Mouse (Mus musculus): ENCODE results near the gene E130116L18Rik.
"Not testable (repeated sequence)": the region's sequence is repeated elsewhere in the genome, so short reads cannot be mapped to it uniquely, and the experiment has no call there.

The E130116L18Rik gene

DNA sequence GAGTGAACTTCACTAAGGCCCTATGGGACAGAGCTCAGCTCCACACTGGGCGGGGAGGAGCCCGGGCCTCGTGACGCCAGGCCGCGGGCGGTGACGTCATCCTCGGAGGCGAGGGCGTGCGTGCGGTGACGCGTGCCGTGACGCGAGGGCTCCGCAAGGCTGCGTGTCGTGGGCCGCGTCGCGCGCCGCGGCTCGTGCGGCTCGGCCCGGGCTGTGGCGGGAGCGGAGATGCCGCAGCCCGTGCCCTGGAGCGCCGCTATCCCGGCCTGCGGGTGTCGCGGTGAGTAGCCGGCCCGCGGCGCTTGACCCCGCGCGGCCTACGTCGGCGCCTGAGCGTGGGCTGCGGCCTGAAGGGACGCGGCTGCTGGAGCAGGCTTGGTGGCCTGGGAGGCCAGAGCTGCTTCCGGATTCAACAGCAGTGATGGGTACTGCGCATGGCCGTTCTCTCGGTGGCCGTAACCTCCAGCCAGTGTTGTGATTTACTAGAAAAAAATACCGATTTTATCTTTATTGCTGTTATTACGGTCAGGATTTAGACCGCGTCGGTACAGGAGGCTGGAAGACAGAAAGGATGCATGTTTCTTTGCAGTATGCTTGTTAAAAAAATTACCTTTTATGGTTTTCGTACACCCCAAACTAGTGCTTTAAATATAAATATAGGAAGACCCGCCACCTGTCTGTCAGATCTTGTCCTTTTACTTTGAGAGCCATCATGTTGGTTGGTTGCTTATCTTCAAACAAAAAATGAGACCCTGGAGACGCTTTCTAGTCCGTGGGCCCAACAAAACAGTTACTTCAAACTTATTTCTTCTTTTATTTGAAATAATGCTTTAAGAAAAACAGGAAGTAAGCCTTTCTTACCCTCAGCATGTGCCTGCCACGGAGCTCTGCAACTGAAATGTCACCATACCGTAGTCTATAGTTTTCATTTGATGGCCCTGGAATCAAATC lies at the start of gene E130116L18Rik:
E130116L18Rik (minus strand) TSS at position 402 of the 951 bp plus-strand sequence.
- peak; percentile 85 to 86 for DNase-seq (ENCODE audit: low spot score in 2 of 2)

DNA sequence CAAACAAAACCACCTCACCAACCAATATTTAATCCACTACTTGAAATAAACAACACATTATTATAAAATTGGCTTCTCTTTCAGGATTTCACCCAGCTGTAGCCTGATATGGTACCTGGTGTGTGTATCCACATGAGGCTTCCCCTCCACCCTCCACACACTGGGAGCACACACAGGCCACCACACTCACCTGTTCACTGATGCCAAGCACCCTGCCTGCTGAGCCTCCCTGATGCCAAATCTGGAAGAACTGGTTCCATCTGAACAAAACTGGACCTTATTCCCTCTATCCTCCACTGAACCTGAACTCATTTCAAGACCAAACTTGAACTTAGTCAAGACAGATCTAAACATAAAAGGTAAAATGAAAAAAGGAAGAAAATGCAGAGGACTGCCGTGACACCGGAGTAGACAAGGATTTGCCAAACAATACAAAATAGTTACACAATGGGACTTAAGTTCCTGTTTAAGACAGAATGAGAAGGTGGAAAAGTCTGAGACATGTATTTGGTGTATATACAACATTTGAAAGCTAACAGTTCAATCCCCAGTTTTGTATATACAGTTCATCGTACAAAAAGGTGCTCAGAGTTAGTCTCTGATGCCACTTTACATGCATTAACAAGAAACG lies 45.4 kb upstream of the E130116L18Rik start:
- no peak for DNase-seq (ENCODE audit: low spot score in 2 of 2)

DNA sequence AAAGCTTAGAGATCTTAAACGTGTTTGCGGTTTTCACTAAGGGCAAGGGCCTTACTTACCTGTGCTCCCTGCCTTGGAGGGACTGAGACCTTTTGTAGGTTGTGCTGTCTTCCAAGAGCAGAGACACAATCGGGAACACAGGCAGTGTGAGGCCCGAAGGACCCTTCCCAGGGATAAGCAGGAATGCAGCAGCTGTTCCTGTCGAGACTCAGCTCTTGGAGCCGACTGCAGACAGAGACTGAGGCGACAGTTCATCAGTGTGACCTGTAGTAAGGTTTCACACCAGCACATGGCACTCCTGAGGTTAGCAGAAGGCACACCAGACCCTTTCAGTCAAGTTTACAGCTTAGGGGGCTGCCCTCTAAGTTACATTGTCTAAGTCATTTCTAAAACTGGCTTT lies 39.3 kb upstream of the E130116L18Rik start:
- DNase-seq (ENCODE audit: low spot score in 2 of 2) = no peak

DNA sequence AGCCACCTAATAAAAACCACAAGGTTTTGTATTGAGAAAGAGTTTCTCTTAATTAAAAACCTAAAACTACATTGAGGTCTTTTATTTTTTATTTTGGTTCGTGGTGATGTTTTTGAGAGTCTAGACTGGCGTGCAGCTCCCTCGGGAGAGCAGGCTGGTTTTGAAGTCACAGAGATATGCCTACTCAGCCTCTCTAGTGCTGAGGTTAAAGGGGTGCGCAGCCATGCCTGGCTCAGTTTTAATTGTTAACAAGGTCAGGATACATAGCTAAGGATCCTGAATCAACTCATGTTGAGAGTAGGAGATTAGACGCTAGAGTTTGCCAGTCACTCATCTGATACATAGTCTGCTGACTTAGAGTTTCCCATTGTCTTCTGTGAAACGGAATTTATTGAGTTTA lies 38.5 kb upstream of the E130116L18Rik start:
- DNase-seq (ENCODE audit: low spot score in 2 of 2) = no peak

DNA sequence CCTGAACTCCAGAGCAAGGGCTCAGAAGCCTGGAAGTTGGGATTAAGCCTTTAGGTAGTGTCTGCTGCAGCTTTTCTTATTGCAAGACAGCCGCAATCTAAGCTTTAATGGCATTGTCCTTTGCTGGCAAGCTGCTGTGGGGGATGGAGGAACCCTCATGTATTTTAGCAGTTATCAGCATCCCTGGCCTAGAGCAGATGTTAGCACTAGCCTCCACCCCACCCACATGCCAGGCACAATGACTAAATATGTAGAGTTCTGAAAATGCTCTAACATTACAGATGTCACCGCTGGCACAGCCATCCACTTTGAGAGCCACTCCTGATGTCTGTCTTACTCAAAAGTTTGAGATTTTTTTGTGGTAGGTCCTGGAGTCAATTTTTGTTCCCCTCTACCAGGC lies 33.7 kb upstream of the E130116L18Rik start:
- DNase-seq (ENCODE audit: low spot score in 2 of 2) = peak; percentile 37 to 73

DNA sequence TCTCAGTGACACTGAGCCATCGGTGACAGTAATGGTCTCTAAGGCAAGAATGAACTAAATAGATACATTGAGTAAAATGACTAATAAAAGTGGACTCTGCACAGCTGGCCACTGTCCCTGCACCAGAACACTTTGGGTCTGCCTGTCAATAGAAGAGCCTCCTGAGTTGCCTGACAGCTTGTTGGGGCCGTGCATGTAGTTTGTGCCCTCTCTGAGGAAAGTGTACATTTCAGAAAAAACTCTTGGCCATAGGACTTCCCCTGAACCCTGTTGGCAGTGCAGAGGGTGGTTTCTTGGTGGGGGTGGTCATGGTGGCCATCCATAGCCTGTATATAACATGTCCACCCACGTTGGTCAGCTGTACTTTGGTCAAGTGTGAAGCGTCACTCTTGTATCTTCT lies 31.5 kb upstream of the E130116L18Rik start:
- DNase-seq (ENCODE audit: low spot score in 2 of 2) = no peak

DNA sequence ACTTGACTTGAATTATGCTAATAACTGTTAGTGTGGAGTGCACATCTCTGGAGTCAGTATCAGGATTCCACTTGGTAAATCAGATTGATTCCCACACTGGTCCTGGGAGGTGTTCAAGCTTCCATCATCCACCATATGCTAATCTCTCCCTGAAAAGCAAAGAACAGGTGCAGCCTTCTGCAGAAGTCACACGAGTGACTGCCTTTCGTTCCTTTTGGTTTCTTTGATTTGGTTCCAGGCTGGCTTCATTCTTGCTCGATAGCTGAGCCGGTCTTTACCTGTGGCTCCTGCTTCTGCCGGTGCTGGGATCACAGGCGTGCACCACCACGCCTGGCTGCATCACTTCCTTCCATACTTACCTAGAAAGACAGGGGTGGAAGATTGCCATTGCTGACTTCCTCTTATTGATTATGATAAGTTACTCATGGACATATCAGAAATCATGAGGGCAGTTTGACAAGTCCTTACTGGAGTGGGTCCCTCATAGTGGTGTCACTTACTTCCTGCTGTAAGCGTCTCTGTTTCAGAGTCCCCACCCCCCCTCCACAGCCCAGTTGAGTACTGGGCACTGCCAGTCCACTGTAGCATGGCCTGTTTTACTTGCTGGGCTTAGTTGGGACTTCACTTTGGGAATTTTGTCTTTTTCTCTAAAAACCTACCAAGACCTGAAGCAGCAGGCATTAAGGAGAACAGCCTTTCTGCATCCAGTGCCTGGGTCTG lies 30.0 kb upstream of the E130116L18Rik start:
- no peak for DNase-seq (ENCODE audit: low spot score in 2 of 2)

DNA sequence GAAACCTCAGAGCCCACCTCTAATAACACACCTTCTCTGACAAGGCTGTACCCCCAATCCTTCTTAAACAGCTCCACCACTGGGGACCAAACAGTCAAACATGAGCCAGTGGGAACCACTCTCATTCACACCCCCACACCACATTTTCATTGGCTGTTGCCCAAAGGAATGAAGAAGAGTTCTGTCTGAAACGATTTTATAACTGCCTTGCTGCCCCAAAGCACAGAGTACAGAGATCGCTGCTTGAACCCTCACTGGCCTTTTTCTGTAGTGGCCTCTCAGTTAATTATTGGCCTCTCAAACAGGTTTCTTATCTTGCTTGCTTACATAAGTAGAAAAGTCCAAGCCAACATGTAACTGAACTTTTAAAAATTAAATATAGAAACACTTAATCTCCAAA lies 29.5 kb upstream of the E130116L18Rik start:
- no peak for DNase-seq (ENCODE audit: low spot score in 2 of 2)

DNA sequence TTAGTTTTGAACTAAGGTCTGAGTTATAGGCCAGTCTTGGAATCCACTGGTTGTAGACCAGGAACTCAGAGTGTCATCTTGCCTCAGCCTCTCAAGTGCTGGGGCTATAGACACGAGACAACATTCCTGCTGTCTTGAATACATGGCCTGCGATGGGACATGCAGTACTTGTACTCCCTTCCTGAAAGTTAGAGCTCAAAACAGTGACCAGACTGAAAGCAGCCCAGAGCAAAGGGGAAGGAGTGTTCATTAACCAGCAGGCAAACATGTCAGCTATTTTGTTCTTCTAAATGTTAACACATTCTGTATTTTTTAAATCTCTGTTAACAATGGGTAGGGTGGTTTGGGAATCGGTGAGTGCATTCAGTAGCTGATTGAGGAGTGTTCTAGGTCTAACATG lies 24.1 kb upstream of the E130116L18Rik start:
- DNase-seq (ENCODE audit: low spot score in 2 of 2) = no peak

DNA sequence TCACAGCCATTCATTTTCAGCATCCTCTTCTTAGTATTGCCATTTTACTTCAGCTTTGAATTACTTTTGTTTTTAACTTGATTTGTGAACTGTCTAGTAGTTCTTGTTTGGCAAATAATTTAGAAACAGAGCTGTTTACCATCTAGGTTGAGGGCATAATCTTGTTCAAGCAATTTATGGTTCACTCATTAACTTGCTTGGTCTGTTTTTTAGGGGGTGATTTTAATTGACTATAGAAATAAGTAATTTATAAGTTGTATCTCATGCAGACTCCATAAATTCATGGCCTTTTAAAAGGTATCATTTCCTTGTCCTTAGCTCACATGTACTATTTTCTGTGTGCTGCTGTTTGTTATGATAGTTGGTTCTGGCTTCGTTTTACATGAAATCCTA lies 23.5 kb upstream of the E130116L18Rik start:
- no peak for DNase-seq (ENCODE audit: low spot score in 2 of 2)

DNA sequence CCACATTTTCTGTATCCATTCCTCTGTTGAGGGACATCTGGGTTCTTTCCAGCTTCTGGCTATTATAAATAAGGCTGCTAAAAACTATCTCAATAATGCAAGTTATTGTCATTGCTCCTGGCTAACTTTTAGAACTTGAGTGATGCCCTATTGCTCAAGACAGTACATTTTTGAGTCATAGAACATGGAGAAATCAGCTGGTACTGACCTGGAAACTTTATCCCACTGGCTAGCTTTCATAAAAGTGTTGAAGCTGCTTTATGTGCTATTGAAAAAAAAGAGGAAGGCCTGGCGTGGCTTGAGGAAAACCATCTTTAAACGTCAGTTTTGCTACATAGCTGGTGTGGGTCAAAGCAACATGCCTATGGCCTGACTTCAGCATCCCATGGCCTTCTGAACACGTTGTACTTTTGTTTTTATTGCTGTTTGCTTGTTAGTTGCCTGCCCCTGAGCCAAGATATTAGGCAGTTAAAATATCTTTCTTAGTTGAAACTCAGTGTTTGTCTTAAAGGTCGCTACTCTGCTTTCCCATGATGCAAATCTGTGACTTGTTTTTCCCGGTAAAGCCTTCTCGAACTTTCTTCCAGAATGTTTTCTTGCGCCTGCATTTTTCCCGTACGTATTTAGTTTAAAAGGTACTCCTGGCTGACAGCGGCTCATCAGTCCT lies 23.0 kb upstream of the E130116L18Rik start:
- DNase-seq (ENCODE audit: low spot score in 2 of 2) = no peak

DNA sequence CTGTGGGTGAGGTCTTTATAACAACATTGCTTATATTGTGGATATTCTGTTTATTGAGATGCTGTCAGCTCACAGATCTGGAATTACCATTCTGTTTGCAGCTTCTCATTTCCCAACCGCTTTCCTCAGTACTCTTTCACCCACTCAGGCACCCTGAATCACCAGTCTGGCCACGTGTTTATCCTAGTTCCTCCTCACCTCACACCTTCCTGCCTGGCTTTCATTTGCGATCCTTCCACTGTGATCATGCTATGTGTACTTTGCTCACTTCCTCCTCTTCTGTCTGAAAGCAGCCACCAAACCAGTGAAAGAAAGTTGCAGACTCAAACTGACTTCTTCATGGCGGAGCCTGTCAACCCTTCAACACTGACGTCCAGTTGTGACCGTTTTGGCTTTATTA lies 20.1 kb upstream of the E130116L18Rik start:
- no peak for DNase-seq (ENCODE audit: low spot score in 2 of 2)

DNA sequence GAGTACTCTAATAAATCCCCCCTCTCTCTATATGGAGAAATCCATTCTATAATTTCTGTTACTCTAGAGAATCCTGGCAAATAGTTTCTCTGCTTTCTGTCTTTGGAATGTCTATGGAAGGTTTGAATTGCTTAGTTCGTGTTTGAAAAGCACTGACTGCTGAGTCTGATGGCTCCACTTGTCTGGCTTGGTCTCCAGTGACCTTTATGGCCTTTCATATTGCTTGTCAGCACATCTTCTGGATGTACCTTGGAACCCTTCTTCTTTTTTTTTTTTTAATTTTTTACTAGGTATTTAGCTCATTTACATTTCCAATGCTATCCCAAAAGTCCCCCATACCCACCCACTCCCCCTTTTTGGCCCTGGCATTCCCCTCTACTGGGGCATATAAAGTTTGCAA lies 1.4 kb upstream of the E130116L18Rik start:
- not testable (repeated sequence) for DNase-seq (ENCODE audit: low spot score in 2 of 2)

DNA sequence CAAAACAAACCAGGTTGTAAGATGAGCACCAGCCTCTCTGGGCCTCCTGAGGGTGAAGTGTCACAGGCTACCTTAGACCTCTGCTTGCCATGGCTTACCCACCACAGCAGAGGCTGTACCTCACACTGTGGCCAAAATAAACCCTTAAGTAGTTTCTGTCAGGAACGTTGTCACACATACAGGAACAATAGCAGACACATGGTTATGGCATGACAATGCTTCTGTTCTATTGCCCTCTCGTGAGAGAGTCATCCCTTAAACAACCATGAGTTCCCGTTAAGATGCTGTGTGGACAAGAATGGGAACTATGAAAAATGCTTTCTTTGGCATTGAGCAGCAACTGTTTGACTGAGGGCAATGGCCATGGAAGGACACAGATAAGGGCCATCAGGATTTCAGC lies 1.3 kb downstream of the E130116L18Rik start, which contains the start of gene Galnt11:
Galnt11 (plus strand) TSS at position 301 of the 400 bp plus-strand sequence.
- no peak for DNase-seq (ENCODE audit: low spot score in 2 of 2)

DNA sequence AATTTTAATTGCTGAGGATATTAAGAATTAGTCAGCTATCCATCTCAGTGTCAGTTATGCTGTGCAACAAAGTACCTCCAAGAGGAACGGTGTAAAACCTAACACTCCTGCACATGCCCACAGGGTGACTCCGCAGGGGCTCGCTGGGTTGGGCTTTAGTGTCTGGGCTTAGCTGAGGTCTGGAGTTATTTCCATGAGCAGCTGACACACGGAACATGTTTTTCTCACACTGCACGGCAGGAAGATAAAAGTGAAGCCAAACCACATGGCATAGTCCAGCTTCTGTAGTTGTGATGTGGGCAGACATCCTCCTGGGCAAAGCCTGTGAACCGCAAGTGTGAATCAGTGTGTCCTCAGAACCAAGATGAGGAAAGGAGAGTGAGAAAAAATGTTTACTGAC lies 7.9 kb downstream of the E130116L18Rik start:
- peak in 1 of 2 experiments; percentile 9 for DNase-seq (ENCODE audit: low spot score in 2 of 2)

DNA sequence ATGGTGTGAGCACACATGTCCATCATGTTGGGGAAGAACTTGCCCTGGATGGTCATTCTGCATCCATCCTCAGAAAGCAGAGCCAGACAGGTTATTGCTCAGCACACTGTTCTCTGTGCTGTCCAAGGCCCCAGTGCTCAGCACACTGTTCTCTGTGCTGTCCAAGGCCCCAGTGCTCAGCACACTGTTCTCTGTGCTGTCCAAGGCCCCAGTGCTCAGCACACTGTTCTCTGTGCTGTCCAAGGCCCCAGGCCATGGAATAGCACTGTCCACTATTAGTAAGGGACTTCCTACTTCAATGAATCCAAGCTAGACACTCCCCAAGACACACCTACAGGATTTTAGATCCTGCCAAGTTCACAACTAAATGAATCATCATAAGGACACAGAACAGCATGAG lies 9.7 kb downstream of the E130116L18Rik start:
- not testable (repeated sequence) for DNase-seq (ENCODE audit: low spot score in 2 of 2)

DNA sequence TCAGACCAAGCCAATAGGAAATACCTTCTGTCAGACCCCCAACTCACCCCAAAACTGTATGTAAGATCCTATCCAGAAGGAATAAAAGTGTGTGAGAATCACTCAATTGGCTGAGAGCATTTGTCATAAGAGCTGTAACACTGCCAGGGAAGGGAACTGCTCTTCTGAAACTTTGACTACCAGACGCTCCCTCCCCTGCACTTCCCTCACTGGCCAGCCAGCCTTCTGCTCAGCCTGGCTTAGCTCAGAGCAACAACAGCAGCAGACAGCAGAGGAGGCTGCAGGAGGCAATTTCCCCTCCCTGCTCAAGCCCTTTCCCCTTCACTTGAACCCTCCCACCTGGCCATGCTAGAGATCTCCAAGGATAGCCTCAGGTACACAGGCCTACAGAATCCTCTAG lies 11.1 kb downstream of the E130116L18Rik start:
- no peak for DNase-seq (ENCODE audit: low spot score in 2 of 2)

DNA sequence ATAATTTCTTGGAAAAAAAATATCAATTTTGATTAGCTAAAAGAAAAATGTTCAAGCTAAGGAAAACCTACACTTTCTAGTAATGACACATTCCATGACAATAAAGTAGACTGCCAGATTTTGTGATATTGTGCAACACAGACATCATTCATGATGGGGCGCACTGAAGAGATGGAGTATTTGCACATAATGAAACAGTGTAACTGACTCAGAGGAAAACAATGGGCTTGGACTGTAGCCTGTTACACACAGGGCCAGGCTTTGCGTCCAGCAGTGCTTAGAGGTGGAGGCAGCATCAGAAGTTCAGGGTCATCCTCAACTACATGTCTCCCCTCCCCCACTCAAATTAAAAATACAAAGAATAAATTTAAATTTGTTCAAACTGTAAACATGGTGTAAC lies 32.4 kb downstream of the E130116L18Rik start:
- no peak for DNase-seq (ENCODE audit: low spot score in 2 of 2)

DNA sequence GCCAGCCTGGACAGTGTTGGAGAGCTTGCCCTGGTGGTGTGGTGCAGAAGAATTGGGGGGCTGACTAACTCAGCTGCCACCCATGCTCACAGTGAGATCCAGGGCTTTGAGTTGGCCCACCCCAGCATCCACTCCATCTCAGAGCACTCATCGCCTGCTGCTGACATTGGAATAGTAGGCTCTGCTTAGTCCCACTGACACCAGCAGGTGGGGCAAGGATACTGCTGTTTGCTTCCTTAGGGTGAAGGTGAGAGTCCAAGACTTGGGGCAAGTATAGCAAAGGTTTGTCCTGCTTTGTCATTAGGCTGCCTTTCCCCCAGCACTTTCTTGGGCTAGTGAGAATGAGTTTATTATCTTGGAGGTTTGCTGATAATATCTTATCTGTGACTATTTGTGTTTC lies 34.2 kb downstream of the E130116L18Rik start:
- no peak for DNase-seq (ENCODE audit: low spot score in 2 of 2)

DNA sequence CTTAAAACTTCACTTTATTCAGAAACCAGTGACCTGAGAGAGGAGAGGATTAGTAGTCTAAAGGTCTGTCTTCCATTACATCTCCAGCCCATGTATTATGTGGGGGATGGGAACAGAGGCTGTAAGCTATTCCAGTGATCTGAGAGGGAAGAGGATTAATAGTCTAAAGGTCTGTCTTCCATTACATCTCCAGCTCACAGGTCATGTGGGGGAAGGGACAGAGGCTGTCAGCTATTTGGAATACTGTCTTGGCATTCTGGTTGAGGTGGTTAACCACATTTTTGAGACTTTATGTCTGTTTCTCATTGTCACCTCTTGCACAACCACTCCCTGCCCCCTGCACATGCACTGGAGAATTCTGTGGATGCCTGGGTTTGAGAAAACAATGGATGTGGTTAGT lies 35.2 kb downstream of the E130116L18Rik start:
- no peak for DNase-seq (ENCODE audit: low spot score in 2 of 2)

DNA sequence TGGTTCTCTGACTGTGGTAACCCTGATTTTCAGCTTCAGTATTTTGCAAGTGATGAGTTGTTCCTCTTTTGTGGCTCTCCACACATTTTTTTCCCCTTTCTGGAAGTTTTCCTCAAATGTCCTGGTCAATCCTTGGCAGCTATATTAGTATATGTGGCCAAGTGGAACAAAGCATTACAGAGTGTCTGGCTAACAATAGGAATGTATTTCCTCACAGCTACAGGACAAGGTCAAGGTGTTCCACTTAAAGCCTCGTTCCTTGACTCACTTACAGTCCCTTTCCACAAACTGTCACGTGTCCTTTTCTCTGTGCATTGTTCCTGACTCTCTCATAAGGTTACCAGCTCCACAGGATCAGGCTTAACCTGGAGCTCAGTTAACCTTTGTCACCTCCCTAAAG lies 38.4 kb downstream of the E130116L18Rik start:
- no peak for DNase-seq (ENCODE audit: low spot score in 2 of 2)

DNA sequence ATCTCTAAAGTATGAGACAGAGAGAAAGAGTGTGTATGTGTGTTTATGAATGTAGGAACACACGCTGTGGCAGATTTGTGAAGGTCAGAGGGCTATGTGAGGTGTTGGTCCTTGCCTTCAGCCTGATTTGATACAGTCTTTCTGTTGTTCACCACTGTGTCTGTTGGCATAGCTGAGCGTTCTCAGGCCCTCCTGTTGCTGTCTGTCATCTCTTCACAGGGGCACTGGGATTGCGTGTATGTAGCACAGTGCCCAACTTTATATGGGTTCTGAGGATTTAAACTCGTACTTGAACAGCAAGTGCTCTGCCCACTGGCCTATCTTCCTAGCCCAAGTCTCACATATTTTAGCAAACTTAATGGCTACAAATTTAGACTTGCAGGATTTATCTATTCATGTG lies 39.4 kb downstream of the E130116L18Rik start:
- no peak for DNase-seq (ENCODE audit: low spot score in 2 of 2)

All from right cerebral cortex, postnatal 36 days (tissue).